Mouse (Mus musculus) forebrain, embryonic 10.5 days (tissue): ENCODE results near the gene Grap2. TPM values are rescaled to one million over a fixed set of nuclear protein-coding genes. Genes with fewer than 3 reads are reported as not detected.

ENCODE experiments used
- DNase-seq: peaks from one replicate; pipeline ENCODE4 v3.0.0-alpha.2; 2017; ENCODE audit warnings: low spot score; ENCODE audit errors: extremely low spot score
- H3K27ac ChIP-seq: fragments of 300-500 bp; sonication (generic); 2 replicates; pipeline ENCODE4 v1.5.1; 2016; ENCODE audit warnings: mild to moderate bottlenecking
- H3K27me3 ChIP-seq: fragments of 300-500 bp; sonication (generic); 2 replicates; pipeline ENCODE4 v1.6.1; 2016; ENCODE audit warnings: mild to moderate bottlenecking; ENCODE audit not compliant: poor library complexity, severe bottlenecking
- H3K36me3 ChIP-seq: fragments of 300-500 bp; sonication (generic); replicated peaks from 2 replicates; pipeline ENCODE4 v1.6.1; 2016; ENCODE audit warnings: mild to moderate bottlenecking, moderate library complexity
- H3K4me1 ChIP-seq: fragments of 300-500 bp; sonication (generic); 2 replicates; pipeline ENCODE4 v1.6.1; 2016
- H3K4me3 ChIP-seq: fragments of 300-500 bp; sonication (generic); 2 replicates; pipeline ENCODE4 v1.5.1; 2016; ENCODE audit warnings: mild to moderate bottlenecking, moderate library complexity
- H3K9me3 ChIP-seq: fragments of 300-500 bp; sonication (generic); 2 replicates; pipeline ENCODE4 v1.6.1; 2016; ENCODE audit warnings: mild to moderate bottlenecking, moderate library complexity
- WGBS: fragments of 180-500 bp; shearing (Covaris S2); methylation state at CpG from one replicate; pipeline ENCODE4 v1.1.7; 2016; 5-methylcytosine and 5-hydroxymethylcytosine counted together
- polyA plus RNA-seq: library from polyadenylated mRNA; unstranded; fragments of >200 nt; fragmentation: Nextera tagmentation; extraction: Ambion mirVana; gene quantifications from 2 replicates; pipeline ENCODE4 v1.2.1, GENCODE M21; 2016

Gene Grap2
- polyA plus RNA-seq, 1 experiment from 2014 or later: 1.4 TPM

DNA sequence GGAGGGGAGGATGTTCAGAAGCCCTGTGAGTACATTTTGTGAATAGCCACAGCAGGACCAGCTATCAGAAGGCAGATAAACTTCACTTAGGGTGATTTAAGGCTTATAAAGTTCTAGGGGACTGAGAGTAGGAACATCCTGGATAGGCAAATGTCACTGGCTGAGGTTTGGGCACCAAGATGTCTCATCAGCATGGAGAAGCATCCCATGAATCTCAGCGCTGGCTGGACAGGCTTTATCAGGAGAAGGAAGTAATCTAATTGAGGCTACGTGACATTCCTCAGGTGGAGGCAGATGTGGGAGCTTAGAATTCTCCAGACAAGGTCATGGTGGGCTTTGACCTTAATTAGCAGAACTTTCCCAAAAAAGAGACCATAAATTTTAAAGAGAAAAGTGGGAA lies 16.4 kb upstream of the Grap2 start:
- no peaks in the 10 kb centered on the region for H3K36me3 ChIP-seq
- H3K27me3 ChIP-seq: no peaks in the 10 kb centered on the region
- DNase-seq: no peak
- H3K4me1 ChIP-seq: peaks cover 5% of the 10 kb centered on the region; the same call in 1 of the 2 replicates
- no peaks in the 10 kb centered on the region for H3K9me3 ChIP-seq
- WGBS: 68% methylated on average over 2 of the region's 2 CpGs
- H3K27ac ChIP-seq: no peak overlapping the region
- H3K4me3 ChIP-seq: no peak overlapping the region

DNA sequence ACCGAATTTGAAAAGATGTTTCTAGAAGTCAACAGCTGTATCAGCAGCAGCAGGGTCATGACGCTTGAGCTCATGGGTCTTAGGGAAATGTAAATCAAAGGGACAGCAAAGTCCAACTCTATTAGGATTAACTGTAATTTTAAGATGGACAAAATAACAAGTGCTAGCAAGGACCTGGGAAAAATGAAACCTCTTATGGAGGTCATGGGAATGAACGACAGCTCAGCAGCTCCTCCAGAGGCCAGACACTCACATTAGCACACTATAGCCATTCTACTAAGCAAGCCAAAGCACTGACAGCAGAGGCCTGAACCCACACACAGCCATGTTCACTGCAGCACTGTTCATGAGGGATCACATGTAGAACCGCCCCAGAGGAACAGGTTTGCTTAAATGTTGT lies 14.6 kb upstream of the Grap2 start:
- WGBS: 75% methylated on average over 4 of the region's 4 CpGs
- no peaks in the 10 kb centered on the region for H3K36me3 ChIP-seq
- DNase-seq: no peak
- H3K4me1 ChIP-seq: peaks cover 8% of the 10 kb centered on the region; the same call in 1 of the 2 replicates
- H3K27ac ChIP-seq: no peak overlapping the region
- H3K4me3 ChIP-seq: no peak overlapping the region
- no peaks in the 10 kb centered on the region for H3K27me3 ChIP-seq
- no peaks in the 10 kb centered on the region for H3K9me3 ChIP-seq

DNA sequence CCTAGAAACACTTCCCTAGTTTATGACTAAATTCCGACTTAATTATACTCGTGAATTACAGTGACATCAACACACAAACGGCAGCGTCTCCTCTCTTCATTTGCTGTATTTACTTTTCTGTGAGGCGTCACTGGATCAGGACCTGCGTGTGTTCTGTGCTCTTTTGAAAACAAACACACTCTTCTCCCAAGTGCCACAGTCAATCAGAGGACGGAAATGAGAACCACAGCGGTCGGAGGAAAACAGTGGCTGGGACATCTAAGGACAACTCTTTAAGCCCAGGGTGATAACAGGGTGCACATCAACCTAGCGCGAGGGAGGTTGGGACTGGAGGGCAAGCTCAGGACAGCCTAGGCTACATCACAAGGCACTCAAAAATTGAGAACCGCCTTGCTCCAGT lies 12.9 kb upstream of the Grap2 start:
- H3K9me3 ChIP-seq: no peaks in the 10 kb centered on the region
- no peaks in the 10 kb centered on the region for H3K36me3 ChIP-seq
- no peak for DNase-seq
- H3K4me3 ChIP-seq: no peak overlapping the region
- H3K4me1 ChIP-seq: peaks cover 8% of the 10 kb centered on the region; the same call in 1 of the 2 replicates
- no peak overlapping the region for H3K27ac ChIP-seq
- no peaks in the 10 kb centered on the region for H3K27me3 ChIP-seq
- 84% methylated on average over 12 of the region's 12 CpGs for WGBS

DNA sequence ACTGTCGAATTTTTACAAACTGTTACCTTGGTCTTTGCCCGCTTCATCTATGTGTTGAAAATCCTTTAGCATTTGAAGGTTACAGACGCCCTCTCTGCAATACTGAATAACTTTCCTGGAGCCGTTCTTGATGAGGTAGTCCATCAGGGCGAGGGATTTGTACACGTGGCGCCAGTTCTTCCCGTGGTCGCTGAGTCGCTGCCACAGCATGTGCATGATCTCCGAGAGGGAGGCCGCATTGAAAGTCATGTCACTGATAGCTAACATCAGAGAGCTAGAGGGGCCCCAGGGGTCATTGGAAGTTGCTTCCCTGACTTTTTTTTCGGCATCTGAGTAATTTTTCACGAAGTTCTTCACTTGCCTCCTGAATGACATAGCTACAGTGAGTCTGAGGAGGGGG lies 12.4 kb upstream of the Grap2 start:
- 77% methylated on average over 14 of the region's 14 CpGs for WGBS
- Histone ChIP-seq H3K36me3 (no peaks in the 10 kb centered on the region), H3K27me3 (no peaks in the 10 kb centered on the region), H3K4me1 (peaks cover 8% of the 10 kb centered on the region; the same call in 1 of the 2 replicates), H3K27ac (no peak overlapping the region), H3K9me3 (no peaks in the 10 kb centered on the region), H3K4me3 (no peak overlapping the region)
- no peak for DNase-seq

DNA sequence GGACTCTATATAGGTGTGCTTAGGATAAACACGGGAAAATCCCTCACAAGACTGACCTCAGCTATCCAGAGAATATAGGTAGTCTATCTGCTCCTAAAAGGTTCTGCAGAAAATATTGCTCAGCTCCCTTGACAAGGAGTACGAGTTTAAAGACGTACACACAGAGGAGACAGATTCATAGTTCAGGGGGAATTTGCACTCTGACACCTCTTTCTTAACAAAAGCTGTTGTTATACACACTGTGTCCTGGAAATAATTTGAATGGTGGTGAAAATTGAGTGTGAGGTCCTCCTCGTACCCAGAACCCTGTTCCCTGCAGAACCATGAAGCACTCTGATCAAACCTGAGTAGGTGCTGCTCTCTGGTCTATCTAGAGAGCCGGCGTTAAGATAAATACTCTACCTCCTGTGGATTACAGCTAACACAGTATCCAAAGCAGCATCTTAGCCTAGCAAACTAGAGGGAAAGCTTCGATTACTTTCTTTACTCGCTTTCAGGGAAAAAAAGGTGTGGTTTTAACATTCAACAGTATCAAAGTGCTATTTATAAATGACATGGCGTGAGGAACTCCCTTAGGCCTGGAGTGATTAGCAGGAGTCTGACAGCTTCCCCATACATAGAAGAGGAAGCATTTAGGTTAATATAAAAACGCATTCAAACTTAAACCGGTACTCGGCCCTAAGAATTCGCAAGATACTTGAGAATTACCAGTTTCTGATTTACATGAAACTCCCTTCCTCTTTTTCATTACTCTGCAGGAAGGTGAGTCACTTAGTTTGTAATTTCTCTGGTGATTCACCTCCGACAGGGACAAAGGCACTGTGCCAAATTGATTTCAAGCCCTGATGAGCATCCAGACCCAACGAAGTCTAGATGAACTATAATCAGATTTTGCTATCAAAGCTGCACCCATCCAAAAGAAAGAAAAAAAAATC lies 11.5 kb upstream of the Grap2 start:
- 76% methylated on average over 15 of the region's 15 CpGs for WGBS
- Histone ChIP-seq H3K36me3 (no peaks in the 10 kb centered on the region), H3K9me3 (no peaks in the 10 kb centered on the region), H3K4me3 (no peak overlapping the region), H3K4me1 (peaks cover 8% of the 10 kb centered on the region; the same call in 1 of the 2 replicates), H3K27me3 (no peaks in the 10 kb centered on the region), H3K27ac (no peak overlapping the region)
- DNase-seq: no peak

DNA sequence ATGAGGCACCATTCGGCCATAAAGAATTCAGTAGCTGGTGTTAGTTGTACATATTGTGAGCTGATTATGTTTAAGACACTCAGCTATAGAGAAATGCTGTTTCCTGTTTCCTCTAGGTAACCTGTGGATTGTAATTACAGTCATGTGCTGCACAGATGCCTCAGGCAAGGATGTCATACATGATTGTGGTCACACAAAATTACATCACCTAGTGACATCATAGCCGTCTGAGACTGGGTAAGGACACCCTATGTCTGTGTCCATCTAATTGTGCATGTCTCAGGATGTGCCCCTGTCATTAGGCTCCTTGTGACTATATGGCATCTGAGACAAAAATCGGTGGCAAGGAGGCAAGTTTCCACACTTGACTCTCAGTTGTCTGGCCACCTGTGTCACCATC lies 9.9 kb upstream of the Grap2 start:
- no peaks in the 10 kb centered on the region for H3K36me3 ChIP-seq
- peaks cover 8% of the 10 kb centered on the region; the same call in 1 of the 2 replicates for H3K4me1 ChIP-seq
- 90% methylated on average over 3 of the region's 3 CpGs for WGBS
- no peak for DNase-seq
- H3K27me3 ChIP-seq: no peaks in the 10 kb centered on the region
- no peak overlapping the region for H3K4me3 ChIP-seq
- no peaks in the 10 kb centered on the region for H3K9me3 ChIP-seq
- H3K27ac ChIP-seq: no peak overlapping the region

DNA sequence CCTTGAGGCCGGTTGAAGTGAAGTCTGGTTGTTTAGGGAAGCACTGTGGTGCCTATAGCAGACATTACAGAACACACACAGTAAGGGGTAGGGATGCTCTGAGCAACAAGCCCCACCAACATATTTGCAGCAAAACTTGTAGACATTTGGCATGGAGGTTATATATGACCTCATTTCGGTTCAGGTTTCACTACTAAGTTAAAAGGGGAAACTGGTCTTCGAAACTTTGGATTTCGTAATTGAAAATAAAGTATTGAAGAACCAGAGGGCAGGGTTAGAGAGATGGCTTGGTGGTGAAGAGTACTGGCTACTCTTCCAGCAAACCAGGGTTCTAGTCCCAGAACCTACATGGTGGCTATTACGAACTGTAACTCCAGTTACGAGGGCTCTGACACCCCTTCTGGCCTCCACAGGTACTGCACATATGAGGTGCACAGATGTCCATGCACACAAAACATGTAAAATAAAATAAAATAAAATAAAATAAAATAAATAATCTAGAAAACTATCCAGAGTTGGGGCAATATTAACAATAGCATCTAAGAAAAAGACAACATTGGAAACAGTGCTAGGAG lies 8.7 kb upstream of the Grap2 start:
- Histone ChIP-seq H3K27me3 (no peaks in the 10 kb centered on the region), H3K9me3 (no peaks in the 10 kb centered on the region), H3K27ac (no peak overlapping the region), H3K36me3 (no peaks in the 10 kb centered on the region), H3K4me3 (no peak overlapping the region), H3K4me1 (peaks cover 8% of the 10 kb centered on the region; the same call in 1 of the 2 replicates)
- WGBS: 88% methylated on average over 6 of the region's 6 CpGs
- no peak for DNase-seq

DNA sequence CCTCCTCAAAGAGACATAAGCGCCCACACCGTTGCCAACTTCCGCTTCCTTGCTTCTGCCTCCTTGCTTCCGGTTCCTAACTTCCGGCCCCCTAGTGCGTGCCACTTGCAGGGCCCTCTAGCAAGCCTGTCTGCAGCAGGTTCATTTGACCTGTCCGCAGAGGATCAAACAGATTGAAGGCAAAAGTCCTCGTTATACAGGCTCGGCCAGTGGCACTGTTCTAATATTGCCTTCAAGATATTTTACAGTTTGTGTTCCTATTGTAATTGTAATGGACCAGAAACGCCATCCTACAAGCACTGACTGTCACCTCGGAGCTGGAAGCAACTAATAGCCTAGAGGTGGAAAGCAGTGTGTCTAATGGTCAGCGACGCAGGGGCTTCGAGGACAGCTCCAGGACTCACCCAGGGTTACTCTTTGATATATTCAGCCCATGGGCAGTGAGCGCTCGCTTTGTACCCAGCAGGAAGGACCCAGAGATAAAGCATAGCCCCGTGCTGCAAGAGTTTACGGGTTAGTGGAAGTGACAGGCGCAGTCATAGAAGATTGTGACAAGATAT lies 7.2 kb upstream of the Grap2 start, which contains the start of gene Enthd1:
TSS of gene Enthd1 (minus strand) at position 51 of the 560 bp plus-strand sequence.
- Histone ChIP-seq H3K36me3 (no peaks in the 10 kb centered on the region), H3K9me3 (no peaks in the 10 kb centered on the region), H3K4me1 (peaks cover 4% of the 10 kb centered on the region; the same call in 1 of the 2 replicates), H3K27ac (no peak within 1 kb of the TSS), H3K4me3 (no peak within 1 kb of the TSS), H3K27me3 (no peaks in the 10 kb centered on the region)
- 87% methylated on average over 19 of the region's 19 CpGs for WGBS
- no peak for DNase-seq

DNA sequence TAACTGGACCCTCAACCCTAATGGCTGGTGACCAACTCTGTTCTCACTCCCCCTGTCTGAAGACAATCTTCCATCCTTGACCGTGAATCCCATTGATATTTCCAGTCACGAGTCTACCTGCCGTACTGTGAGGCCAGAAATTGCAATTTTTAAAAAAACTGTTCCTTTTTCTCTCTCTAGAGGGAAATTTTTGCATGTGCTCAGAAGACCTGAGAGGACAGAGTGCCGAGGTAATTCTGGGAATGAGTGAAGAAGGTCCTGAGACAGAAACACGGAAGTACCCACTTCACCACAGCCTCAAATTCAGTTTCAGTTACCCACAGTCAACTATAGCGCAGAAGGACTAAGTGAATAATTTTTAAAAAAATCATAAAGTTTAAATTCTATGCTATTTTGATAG lies 5.7 kb upstream of the Grap2 start:
- no peaks in the 10 kb centered on the region for H3K36me3 ChIP-seq
- H3K4me3 ChIP-seq: no peak overlapping the region
- no peak for DNase-seq
- no peaks in the 10 kb centered on the region for H3K9me3 ChIP-seq
- no peak overlapping the region for H3K27ac ChIP-seq
- H3K4me1 ChIP-seq: no peaks in the 10 kb centered on the region
- WGBS: 92% methylated on average over 6 of the region's 6 CpGs
- H3K27me3 ChIP-seq: 0 out of 2 replicates have a peak, but pooled peaks cover 4% of the 10 kb centered on the region

DNA sequence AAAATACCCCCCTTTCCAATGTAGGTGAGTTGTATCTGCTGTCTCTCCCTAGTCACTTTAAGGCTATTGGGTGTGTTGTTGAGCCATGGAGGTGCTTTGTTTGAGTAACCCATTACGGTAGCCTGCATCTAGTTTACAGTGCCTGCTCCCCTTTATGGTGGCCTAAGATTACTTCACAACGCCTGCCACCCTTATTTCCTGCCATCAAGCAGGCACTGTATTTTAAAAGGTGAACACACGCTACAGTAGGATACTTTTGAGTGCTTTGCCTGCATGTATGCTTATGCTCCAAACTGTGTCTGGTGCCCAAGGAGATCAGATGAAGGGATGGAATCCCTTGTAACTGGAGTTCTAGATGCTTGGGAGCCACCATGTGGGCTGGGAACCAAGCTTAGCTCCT lies 5.3 kb upstream of the Grap2 start:
- no peak overlapping the region for H3K4me3 ChIP-seq
- H3K27me3 ChIP-seq: peaks cover 8% of the 10 kb centered on the region; the same call in 1 of the 2 replicates
- no peaks in the 10 kb centered on the region for H3K9me3 ChIP-seq
- no peaks in the 10 kb centered on the region for H3K4me1 ChIP-seq
- DNase-seq: no peak
- 85% methylated on average over 3 of the region's 3 CpGs for WGBS
- H3K27ac ChIP-seq: no peak overlapping the region
- no peaks in the 10 kb centered on the region for H3K36me3 ChIP-seq

DNA sequence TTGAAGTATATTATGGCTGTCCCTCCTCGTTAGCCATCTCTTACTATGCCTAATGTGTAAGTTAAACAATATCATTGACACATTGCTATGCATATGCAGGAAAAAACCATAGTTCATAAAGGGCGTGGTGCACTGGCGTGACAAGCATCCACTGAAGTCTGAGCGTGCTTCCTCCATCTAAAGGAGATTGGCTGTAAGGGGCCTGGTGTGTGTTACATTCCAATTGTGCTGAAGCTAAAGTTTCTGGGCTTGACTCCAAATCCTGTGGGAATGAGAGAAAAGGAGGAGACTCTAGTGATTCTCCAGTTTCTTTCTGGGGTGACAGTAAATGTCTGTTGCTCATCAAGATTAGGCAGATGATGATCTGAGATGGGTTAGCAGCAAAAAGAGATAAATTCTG lies 4.7 kb upstream of the Grap2 start:
- Histone ChIP-seq H3K36me3 (no peaks in the 10 kb centered on the region), H3K9me3 (no peaks in the 10 kb centered on the region), H3K4me3 (no peak overlapping the region), H3K27me3 (peaks cover 14% of the 10 kb centered on the region; the same call in 1 of the 2 replicates), H3K4me1 (no peaks in the 10 kb centered on the region), H3K27ac (no peak overlapping the region)
- DNase-seq: no peak
- WGBS: 91% methylated on average over 4 of the region's 4 CpGs

DNA sequence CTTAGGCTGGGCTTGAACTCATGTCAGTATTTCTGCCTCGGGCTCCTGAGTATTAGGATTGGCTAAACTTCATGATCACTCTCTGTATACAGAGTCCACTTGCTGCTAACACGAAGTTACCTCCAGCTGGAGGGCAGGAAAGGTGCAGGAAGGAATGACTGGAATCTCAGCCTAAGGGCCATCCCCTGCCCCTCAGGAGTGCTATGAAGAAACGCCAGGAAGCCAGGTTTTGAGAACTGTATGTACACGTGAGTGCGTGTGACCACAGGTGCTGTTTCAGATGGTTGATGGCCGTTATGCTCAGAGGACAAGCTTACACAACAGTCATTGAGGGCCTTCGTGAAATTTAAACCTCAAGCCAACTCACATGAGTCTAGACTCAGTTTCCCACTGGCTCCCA lies 3.2 kb upstream of the Grap2 start:
- Histone ChIP-seq H3K27me3 (peaks cover 20% of the 10 kb centered on the region; the same call in 1 of the 2 replicates), H3K4me1 (no peaks in the 10 kb centered on the region), H3K27ac (no peak overlapping the region), H3K36me3 (no peaks in the 10 kb centered on the region), H3K4me3 (no peak overlapping the region), H3K9me3 (no peaks in the 10 kb centered on the region)
- WGBS: 81% methylated on average over 7 of the region's 7 CpGs
- DNase-seq: no peak

DNA sequence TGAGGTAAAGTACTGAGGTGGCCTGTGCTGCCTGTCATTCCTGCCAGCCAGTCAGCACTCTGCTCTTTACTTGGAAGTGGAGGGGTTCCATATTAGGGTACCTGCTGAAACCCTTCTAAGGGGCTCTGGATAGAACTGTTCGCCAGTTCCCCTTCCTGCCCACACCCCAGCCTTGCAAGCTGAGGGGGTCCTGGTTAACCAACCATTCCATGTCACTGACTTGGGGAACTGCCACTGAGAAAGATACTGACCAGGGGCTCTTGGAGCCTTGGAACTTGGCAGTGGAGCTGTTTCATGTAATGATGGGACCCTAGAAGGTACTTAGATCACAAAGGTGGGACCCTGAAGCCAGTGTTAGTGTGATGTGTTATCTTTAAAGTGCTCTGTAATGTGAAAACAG lies 2.2 kb upstream of the Grap2 start:
- H3K27ac ChIP-seq: no peak overlapping the region
- 90% methylated on average over 1 of the region's 1 CpGs for WGBS
- H3K9me3 ChIP-seq: no peaks in the 10 kb centered on the region
- no peak overlapping the region for H3K4me3 ChIP-seq
- no peak for DNase-seq
- H3K27me3 ChIP-seq: peaks cover 20% of the 10 kb centered on the region; the same call in 1 of the 2 replicates
- H3K4me1 ChIP-seq: no peaks in the 10 kb centered on the region
- no peaks in the 10 kb centered on the region for H3K36me3 ChIP-seq
